Mouse (Mus musculus) T-helper 2 cell (primary cell): ENCODE data around the gene Gtf2ird2.

Experiments used
- in situ Hi-C: fragments of 300-600 bp; cut with MboI, MseI; formaldehyde crosslinking; loops from one replicate; pipeline ENCODE4 v1.15.1; 2025; ENCODE audit warnings: high pct_unique_total_duplicates

Gene Gtf2ird2

DNA sequence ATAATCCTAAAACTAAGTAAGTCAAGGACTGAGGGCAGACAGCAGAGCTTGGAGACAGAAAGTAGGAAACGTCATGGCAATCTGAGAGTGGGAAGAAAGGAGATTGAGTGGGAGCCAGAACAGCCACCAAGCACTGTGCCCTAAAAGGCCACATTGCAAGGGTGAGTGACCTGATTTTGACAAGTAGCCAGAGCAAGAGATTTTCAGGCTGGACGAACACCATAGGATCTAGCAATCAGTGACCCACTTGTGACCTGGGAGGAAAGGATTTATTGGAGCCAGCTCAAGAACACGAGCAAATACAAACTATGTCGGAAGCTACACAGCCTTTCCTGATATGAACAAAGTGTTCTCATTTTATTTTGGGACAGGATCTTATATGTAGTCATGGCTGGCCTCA lies 1.1 kb upstream of the Gtf2ird2 start:
- in situ Hi-C loops = loop anchor here (5.0 to 10.0 kb wide), 2 partner anchors 165 to 302 kb away; no protein-coding TSS in a partner anchor

- in situ Hi-C loops = loop anchor here (5.0 to 10.0 kb wide), 2 partner anchors 164 to 302 kb away; no protein-coding TSS in a partner anchor
Measured at GRCm38 (mm10) chr5:134183162-134183561, 657 bp upstream of the Gtf2ird2 start.

- in situ Hi-C loops = loop anchor here (10.0 kb wide), 1 partner anchor 299 kb away; no protein-coding TSS in a partner anchor
Measured at GRCm38 (mm10) chr5:134186059-134186458, 2.2 kb downstream of the Gtf2ird2 start.

GRCm38 (mm10) chr5:134186961-134187731 lies 3.3 kb downstream of the Gtf2ird2 start:
- in situ Hi-C loops = loop anchor here (10.0 kb wide), 1 partner anchor 298 kb away; no protein-coding TSS in a partner anchor

DNA sequence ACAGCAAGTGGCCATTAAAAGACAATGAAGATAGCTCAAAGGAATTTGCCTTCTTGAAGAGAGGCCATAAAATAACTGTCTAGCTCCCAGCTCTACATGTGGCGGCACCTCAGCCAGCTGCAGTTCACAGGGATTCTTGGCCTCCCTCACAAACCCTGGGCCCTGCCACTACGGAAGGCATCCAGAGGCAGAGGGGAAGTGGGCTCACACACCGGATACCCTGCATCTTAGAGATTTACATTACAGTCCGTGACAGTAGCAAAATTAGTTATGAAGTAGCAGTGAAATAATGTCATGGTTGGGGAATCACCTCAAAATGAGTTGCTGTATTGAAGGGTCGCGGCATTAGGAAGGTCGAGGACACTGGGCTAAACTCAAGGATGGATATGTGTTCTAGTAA lies 4.8 kb downstream of the Gtf2ird2 start:
- in situ Hi-C loops = loop anchor here (10.0 kb wide), 1 partner anchor 296 kb away; no protein-coding TSS in a partner anchor

DNA sequence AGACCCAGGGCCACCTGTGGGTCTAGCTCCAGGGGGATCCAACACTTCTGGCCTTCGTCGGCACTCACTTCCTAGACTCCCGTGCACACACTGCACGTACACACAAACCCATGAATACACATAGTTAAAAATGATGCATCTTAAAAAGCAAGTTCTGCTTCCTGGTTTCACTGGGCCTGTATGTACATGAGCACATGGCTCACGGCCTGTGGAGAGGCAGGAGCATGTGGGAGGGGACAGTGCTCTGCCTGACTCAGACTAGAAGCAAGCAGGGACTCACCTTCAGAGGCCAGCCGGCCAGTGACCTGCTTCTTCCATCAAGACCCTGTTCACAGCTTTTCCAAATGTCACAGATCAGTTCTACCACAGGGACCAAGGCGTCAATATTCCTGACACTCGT lies 9.8 kb downstream of the Gtf2ird2 start:
- in situ Hi-C loops = no loop called here

GRCm38 (mm10) chr5:134206721-134207120 lies 22.9 kb downstream of the Gtf2ird2 start:
- in situ Hi-C loops = no loop called here

DNA sequence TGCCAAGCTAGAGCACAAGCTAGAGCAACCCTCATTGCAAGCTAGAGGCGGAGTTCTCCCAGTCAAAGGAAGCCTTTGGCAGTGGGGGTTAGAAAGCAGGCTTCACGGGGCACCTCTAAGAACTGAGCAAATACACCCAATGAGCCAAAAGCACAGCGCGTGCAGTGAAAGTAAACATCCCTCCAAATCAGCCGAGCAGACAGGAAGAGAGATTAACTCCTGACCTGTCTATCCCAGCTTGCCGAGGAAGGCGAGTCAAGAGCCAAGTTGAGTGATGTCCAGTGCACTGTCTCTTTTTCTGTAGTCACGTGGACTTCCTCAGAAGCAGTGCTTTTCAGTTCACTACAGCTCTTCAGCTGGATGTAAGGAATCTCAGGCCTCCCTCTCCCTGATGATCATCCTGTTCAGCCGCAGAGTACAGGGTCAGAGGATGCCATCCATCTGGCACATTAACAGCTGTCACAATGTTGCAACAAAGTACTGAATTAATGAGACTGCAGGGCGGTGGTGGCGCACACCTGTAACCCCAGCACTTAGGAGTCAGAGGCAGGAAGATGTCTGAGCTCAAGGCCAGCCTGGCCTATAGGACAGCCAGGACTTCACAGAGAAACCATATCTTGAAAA lies 26.2 kb downstream of the Gtf2ird2 start:
- in situ Hi-C loops = no loop called here

DNA sequence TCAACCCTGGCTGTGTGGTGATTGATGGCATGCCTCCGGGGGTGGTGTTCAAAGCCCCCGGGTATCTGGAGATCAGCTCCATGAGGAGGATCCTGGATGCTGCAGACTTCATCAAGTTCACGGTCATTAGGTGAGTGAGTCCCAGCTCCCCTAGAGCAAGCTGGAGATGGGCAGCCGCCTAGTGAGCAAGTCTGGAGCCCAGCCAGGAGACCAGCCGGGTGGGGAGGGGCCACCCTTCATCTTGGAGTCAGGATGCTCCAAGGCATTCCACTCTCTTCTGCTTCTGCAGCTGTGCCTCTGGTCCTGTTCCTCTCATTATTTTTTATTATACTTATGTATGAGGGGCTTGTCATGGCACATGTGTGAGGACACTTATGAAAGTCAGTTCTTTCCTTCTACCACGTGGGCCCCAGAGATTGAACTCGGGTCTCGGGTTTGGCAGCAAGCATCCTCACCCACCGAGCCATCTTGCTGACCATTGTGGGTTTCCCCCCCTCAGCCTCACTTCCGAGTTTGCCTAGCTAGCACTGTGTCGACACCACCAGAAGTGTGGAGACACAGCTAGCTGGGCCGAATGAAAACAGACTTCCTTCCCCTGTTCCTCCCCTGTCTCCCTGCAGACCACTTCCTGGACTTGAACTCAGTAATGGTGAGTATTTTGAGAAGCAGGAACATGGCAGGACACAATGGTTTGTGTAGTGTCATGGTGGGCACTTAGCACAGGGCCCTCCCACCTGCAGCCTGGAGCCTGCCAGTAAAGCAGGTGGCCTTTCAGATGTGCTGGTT lies 30.4 kb downstream of the Gtf2ird2 start:
- in situ Hi-C loops = no loop called here

DNA sequence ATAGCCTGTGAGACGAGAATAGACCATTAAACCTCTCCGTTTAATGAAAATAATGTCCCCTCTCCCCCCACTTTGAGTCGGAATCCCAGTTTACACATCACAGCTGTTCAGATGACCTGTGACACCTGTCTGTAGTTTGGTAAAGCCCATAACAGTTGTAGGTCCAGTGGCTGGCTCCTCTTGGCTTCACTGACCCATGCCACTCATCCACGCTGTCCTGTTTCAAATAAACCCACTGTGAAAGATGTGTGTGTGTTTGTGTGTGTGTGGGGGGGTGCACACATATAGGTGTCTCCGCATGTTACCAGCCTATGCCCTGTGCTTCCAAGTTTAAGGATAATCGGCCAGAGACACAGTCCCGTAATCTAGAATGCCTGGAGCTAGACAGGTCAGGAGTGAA lies 34.1 kb downstream of the Gtf2ird2 start:
- in situ Hi-C loops = no loop called here

DNA sequence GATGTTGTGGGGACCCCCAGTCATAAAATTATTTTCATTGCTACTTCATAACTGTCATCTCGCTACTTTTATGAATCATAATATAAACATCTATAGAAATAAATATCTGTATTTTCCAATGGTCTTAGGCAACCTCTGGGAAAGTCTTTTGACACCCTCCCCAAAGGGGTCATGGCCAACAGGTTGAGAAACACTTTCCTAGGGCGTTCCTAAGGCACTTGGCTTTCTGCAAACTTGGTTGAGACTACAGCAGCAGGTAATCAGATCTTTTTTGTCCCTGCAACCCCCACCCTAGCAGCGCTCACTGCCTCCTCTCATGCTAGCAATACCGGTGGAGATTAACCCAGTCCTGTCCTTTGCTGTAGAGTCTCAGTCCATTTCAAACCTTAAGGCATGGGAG lies 37.5 kb downstream of the Gtf2ird2 start:
- in situ Hi-C loops = no loop called here

DNA sequence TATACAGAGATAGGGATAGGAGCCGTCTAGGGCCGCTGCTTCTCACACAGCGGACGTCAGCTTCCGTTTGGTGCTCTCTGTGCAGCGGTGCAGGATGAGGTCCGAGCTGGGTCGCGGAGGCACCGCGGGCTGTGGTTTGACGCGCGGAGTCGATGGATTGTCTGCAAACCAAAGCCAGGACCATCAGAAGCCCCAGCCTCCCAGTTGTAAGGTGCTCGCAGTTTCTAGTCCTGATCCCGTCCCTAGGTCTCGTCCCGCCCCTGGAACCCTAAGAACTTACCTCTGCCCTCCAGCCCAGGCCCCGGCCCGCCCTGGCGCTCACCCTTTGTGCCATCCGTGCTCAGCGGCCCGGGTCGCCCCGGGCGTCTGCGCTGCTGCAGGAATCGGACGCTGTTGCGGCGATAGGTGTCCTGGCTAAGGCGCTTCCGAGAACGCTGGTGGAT lies 37.9 kb downstream of the Gtf2ird2 start:
- in situ Hi-C loops = no loop called here

- in situ Hi-C loops = no loop called here
Measured at GRCm38 (mm10) chr5:134225110-134225901, 41.5 kb downstream of the Gtf2ird2 start.

DNA sequence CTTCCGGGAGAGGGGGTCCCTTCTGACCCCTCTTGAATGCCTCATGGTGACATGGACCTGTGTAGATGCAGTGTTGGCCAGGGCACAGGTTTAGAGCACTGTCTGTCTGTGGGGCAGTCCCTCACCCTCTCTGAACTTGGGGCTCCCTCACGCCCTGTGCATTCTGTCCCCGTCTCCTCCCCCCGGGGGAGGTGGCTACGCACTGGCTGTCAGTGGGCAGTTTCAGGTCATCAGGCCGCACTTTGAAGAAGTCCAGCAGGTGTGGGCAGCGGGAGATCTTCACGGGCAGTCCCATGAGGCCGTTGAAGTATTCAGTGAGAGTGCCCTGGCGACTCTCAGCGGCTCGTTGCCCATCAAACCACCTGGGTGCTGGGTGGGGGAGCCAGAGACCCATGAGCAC lies 43.1 kb downstream of the Gtf2ird2 start:
- in situ Hi-C loops = no loop called here

- in situ Hi-C loops = no loop called here
Measured at GRCm38 (mm10) chr5:134227574-134228248, 43.9 kb downstream of the Gtf2ird2 start.

DNA sequence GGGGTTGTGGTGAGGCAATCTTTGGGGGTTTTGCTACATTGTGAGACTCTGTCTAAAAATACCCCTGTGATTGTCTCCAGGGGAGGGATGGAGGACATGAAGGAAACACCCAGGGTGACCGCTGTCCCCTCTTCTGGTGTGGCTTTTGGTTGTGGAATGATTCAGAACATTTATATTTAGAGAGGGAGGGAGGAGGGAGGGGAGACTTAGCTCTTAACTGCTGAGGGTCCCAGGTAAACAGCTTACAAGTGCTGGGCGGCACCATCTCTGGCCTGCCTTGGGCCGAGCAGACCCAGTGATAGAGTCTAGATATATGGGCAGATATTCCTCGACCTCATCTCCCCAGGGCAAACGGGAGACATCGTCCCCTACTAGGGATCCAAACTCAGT lies 44.4 kb downstream of the Gtf2ird2 start:
- in situ Hi-C loops = no loop called here

- in situ Hi-C loops = no loop called here
Measured at GRCm38 (mm10) chr5:134229391-134229790, 45.6 kb downstream of the Gtf2ird2 start, which contains the start of gene Ncf1. Ncf1 (minus strand) TSS chr5:134229625.

GRCm38 (mm10) chr5:134231376-134231775 lies 47.6 kb downstream of the Gtf2ird2 start:
- in situ Hi-C loops = no loop called here

GRCm38 (mm10) chr5:134232111-134232510 lies 48.3 kb downstream of the Gtf2ird2 start:
- in situ Hi-C loops = no loop called here

- in situ Hi-C loops = no loop called here
Measured at GRCm38 (mm10) chr5:134232568-134232967, 48.7 kb downstream of the Gtf2ird2 start.

DNA sequence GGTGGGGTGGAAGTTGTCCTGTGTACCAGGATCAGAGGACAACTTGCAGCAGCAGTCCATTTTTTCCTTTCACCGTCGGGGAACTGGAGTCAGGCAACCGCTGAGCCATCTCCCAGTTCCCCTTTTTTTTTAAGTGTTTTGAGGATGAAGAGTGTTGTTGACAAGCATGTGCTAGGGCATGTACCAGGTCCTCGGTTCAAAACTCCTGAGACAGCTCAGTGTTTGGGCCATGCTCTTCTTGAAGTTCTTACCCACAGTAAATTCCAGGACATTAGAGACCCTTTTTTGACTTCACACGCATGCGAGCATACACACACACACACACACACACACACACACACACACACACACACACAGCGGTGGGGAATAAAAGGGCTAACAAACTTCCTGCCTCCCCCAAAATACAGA lies 49.4 kb downstream of the Gtf2ird2 start:
- in situ Hi-C loops = no loop called here
